ENCODE assay signal across 29 mouse cellular contexts in genomic region chr3:156980042-156980716, GRCm38 (mm10).
DNase-seq lines count a peak whose midpoint lies in the region; ATAC-seq lines count a peak whose summit lies in the region.
"Had no signal": no experiment of that assay in that cellular context is flagged by ENCODE, and none has a peak within 500 bp of the region (broad histone marks: within the 10 kb centered on the region; RNA-seq: fewer than 3 reads in every experiment).

No protein-coding gene starts in this region.

- H3K4me3 ChIP-seq in forebrain, embryonic 14.5 days (ENCODE audit: low read depth, low read length): no peak overlapping the region
- H3K4me3 ChIP-seq in forebrain, embryonic 11.5 days (ENCODE audit: low read depth, low read length): no peak overlapping the region
- H3K4me3 ChIP-seq in midbrain, embryonic 11.5 days (ENCODE audit: low read depth, low read length): no peak overlapping the region
- no peak overlapping the region for H3K4me3 ChIP-seq in midbrain, embryonic 14.5 days (replicated peaks; ENCODE audit: low read depth, low read length)
- no peak overlapping the region for H3K4me3 ChIP-seq in hindbrain, embryonic 14.5 days (replicated peaks; ENCODE audit: low read length)
- no peak overlapping the region for H3K4me3 ChIP-seq in neural tube, embryonic 14.5 days (ENCODE audit: low read depth, low read length)
- H3K4me3 ChIP-seq: embryonic facial prominence, embryonic 10.5 days; heart, embryonic 13.5 days; limb, embryonic 13.5 days; liver, embryonic 13.5 days; myocyte; stomach, embryonic 15.5 days had no signal

- WGBS in forebrain, embryonic 14.5 days: 51% methylated on average over 11 of the region's 11 CpGs
- WGBS in forebrain, embryonic 11.5 days: 85% methylated on average over 11 of the region's 11 CpGs
- 84% methylated on average over 11 of the region's 11 CpGs for WGBS in midbrain, embryonic 11.5 days
- 76% methylated on average over 11 of the region's 11 CpGs for WGBS in midbrain, embryonic 14.5 days
- WGBS in hindbrain, embryonic 14.5 days: 47% methylated on average over 11 of the region's 11 CpGs
- WGBS in neural tube, embryonic 14.5 days: 39% methylated on average over 11 of the region's 11 CpGs

- H3K9ac ChIP-seq in forebrain, embryonic 14.5 days (ENCODE audit: low read length): no peak overlapping the region
- no peak overlapping the region for H3K9ac ChIP-seq in forebrain, embryonic 11.5 days (ENCODE audit: low read length)
- H3K9ac ChIP-seq in midbrain, embryonic 11.5 days (ENCODE audit: low read length): no peak overlapping the region
- H3K9ac ChIP-seq in midbrain, embryonic 14.5 days (replicated peaks; ENCODE audit: low read length): no peak overlapping the region
- H3K9ac ChIP-seq in hindbrain, embryonic 14.5 days: no peak overlapping the region
- no peak overlapping the region for H3K9ac ChIP-seq in neural tube, embryonic 14.5 days (replicated peaks; ENCODE audit: low read depth, low read length)
- H3K9ac ChIP-seq: heart, embryonic 13.5 days; limb, embryonic 13.5 days; liver, embryonic 13.5 days; stomach, embryonic 15.5 days had no signal

- DNase-seq in forebrain, embryonic 14.5 days (ENCODE audit: low spot score): peak; percentile 49
- DNase-seq in forebrain, embryonic 11.5 days (ENCODE audit: low spot score): no peak
- DNase-seq in midbrain, embryonic 11.5 days (ENCODE audit: low spot score, missing footprints): peak; percentile 76
- no peak for DNase-seq in midbrain, embryonic 14.5 days
- no peak for DNase-seq in hindbrain, embryonic 14.5 days (ENCODE audit: low spot score)
- DNase-seq in kidney, adult 11 months: no peak
- no peak for DNase-seq in right cerebral cortex, postnatal 10 days (ENCODE audit: low spot score in 2 of 2)
- DNase-seq: adrenal gland, postnatal 14 days; cerebellum, adult 11 months; cerebellum, adult 9-11 months; gastrocnemius, postnatal 25 days; heart, adult 18-20 months; heart, postnatal 14 days; kidney, adult 2 months; kidney, postnatal 10 days; layer of hippocampus, postnatal 36 days; liver, embryonic 13.5 days; lung, adult 2 months; lung, postnatal 14 days; thymus, adult 18-20 months; thymus, postnatal 36 days had no signal

- no peak overlapping the region for H3K4me2 ChIP-seq in forebrain, embryonic 14.5 days (ENCODE audit: low read length)
- no peak overlapping the region for H3K4me2 ChIP-seq in forebrain, embryonic 11.5 days (ENCODE audit: low read depth, low read length, severe bottlenecking)
- no peak overlapping the region for H3K4me2 ChIP-seq in midbrain, embryonic 11.5 days
- H3K4me2 ChIP-seq in midbrain, embryonic 14.5 days (ENCODE audit: low read length): no peak overlapping the region
- no peak overlapping the region for H3K4me2 ChIP-seq in hindbrain, embryonic 14.5 days (replicated peaks)
- no peak overlapping the region; the same call in 1 of the 2 replicates for H3K4me2 ChIP-seq in neural tube, embryonic 14.5 days (ENCODE audit: low read depth, low read length)
- H3K4me2 ChIP-seq: heart, embryonic 13.5 days; limb, embryonic 13.5 days; liver, embryonic 13.5 days; stomach, embryonic 15.5 days had no signal

- H3K9me3 ChIP-seq in forebrain, embryonic 14.5 days (replicated peaks; ENCODE audit: control insufficient read depth, low read length): no peaks in the 10 kb centered on the region
- no peaks in the 10 kb centered on the region for H3K9me3 ChIP-seq in forebrain, embryonic 11.5 days (ENCODE audit: control insufficient read depth, low read length)
- H3K9me3 ChIP-seq in midbrain, embryonic 11.5 days (ENCODE audit: control insufficient read depth, low read length): no peaks in the 10 kb centered on the region
- no peaks in the 10 kb centered on the region for H3K9me3 ChIP-seq in midbrain, embryonic 14.5 days (ENCODE audit: control insufficient read depth, low read length)
- no peaks in the 10 kb centered on the region for H3K9me3 ChIP-seq in hindbrain, embryonic 14.5 days (ENCODE audit: control insufficient read depth, low read length)
- H3K9me3 ChIP-seq in neural tube, embryonic 14.5 days (ENCODE audit: control insufficient read depth, low read length): no peaks in the 10 kb centered on the region
- H3K9me3 ChIP-seq: embryonic facial prominence, embryonic 10.5 days; heart, embryonic 13.5 days; limb, embryonic 13.5 days; liver, embryonic 13.5 days; stomach, embryonic 15.5 days had no signal

- H3K27me3 ChIP-seq in forebrain, embryonic 14.5 days (replicated peaks; ENCODE audit: control insufficient read depth, insufficient read depth, low read length): no peaks in the 10 kb centered on the region
- no peaks in the 10 kb centered on the region for H3K27me3 ChIP-seq in forebrain, embryonic 11.5 days (ENCODE audit: control insufficient read depth, insufficient read depth, low read length)
- H3K27me3 ChIP-seq in midbrain, embryonic 11.5 days (ENCODE audit: control insufficient read depth, insufficient read depth, low read length): no peaks in the 10 kb centered on the region
- H3K27me3 ChIP-seq in midbrain, embryonic 14.5 days (ENCODE audit: control insufficient read depth, insufficient read depth, low read length): no peaks in the 10 kb centered on the region
- H3K27me3 ChIP-seq in hindbrain, embryonic 14.5 days (ENCODE audit: control insufficient read depth, insufficient read depth, low read length): no peaks in the 10 kb centered on the region
- H3K27me3 ChIP-seq in neural tube, embryonic 14.5 days (ENCODE audit: control insufficient read depth, insufficient read depth, low read length): no peaks in the 10 kb centered on the region
- H3K27me3 ChIP-seq: heart, embryonic 13.5 days; limb, embryonic 13.5 days; liver, embryonic 13.5 days; stomach, embryonic 15.5 days had no signal

- H3K36me3 ChIP-seq in forebrain, embryonic 14.5 days (ENCODE audit: control insufficient read depth, insufficient read depth, low read length): no peaks in the 10 kb centered on the region
- H3K36me3 ChIP-seq in forebrain, embryonic 11.5 days (ENCODE audit: control insufficient read depth, insufficient read depth, low read length): no peaks in the 10 kb centered on the region
- H3K36me3 ChIP-seq in midbrain, embryonic 11.5 days (ENCODE audit: control insufficient read depth, insufficient read depth, low read length): no peaks in the 10 kb centered on the region
- no peaks in the 10 kb centered on the region for H3K36me3 ChIP-seq in midbrain, embryonic 14.5 days (ENCODE audit: control insufficient read depth, insufficient read depth, low read length)
- H3K36me3 ChIP-seq in hindbrain, embryonic 14.5 days (replicated peaks; ENCODE audit: control insufficient read depth, insufficient read depth): no peaks in the 10 kb centered on the region
- no peaks in the 10 kb centered on the region for H3K36me3 ChIP-seq in neural tube, embryonic 14.5 days (ENCODE audit: control insufficient read depth, insufficient read depth, low read length)
- H3K36me3 ChIP-seq: embryonic facial prominence, embryonic 10.5 days; heart, embryonic 13.5 days; limb, embryonic 13.5 days; liver, embryonic 13.5 days; stomach, embryonic 15.5 days had no signal

- peaks cover 9% of the 10 kb centered on the region; the same call in 1 of the 2 replicates for H3K4me1 ChIP-seq in forebrain, embryonic 14.5 days (ENCODE audit: control insufficient read depth, insufficient read depth, low read length)
- H3K4me1 ChIP-seq in forebrain, embryonic 11.5 days (replicated peaks; ENCODE audit: control insufficient read depth, insufficient read depth, low read length): no peaks in the 10 kb centered on the region
- no peaks in the 10 kb centered on the region for H3K4me1 ChIP-seq in midbrain, embryonic 11.5 days (ENCODE audit: control insufficient read depth, insufficient read depth, low read length)
- no peaks in the 10 kb centered on the region for H3K4me1 ChIP-seq in midbrain, embryonic 14.5 days (ENCODE audit: control insufficient read depth, insufficient read depth, low read length)
- peaks cover 9% of the 10 kb centered on the region; the same call in 1 of the 2 replicates for H3K4me1 ChIP-seq in hindbrain, embryonic 14.5 days (replicated peaks; ENCODE audit: control insufficient read depth, insufficient read depth, low read length)
- no peaks in the 10 kb centered on the region; the same call in 1 of the 2 replicates for H3K4me1 ChIP-seq in neural tube, embryonic 14.5 days (ENCODE audit: control insufficient read depth, insufficient read depth, low read length)
- H3K4me1 ChIP-seq: liver, embryonic 13.5 days; stomach, embryonic 15.5 days had no signal

- ATAC-seq in forebrain, embryonic 14.5 days: peak; percentile 55; the same call in 1 of the 2 replicates
- no peak for ATAC-seq in forebrain, embryonic 11.5 days (replicated peaks; ENCODE audit: low FRiP score)
- no peak for ATAC-seq in midbrain, embryonic 11.5 days (ENCODE audit: low FRiP score)
- no peak for ATAC-seq in midbrain, embryonic 14.5 days (ENCODE audit: low FRiP score, low TSS enrichment)
- ATAC-seq in hindbrain, embryonic 14.5 days (ENCODE audit: low FRiP score): peak; percentile 64
- peak; percentile 64 for ATAC-seq in neural tube, embryonic 14.5 days (ENCODE audit: low read depth)
- ATAC-seq: CD4-positive, CD25-positive, alpha-beta regulatory T cell, adult 4 months; midbrain, embryonic 16.5 days had no signal

- H3K27ac ChIP-seq in forebrain, embryonic 14.5 days (ENCODE audit: low read depth, low read length): no peak overlapping the region; the same call in 1 of the 2 replicates
- H3K27ac ChIP-seq in forebrain, embryonic 11.5 days (ENCODE audit: low read depth, low read length): no peak overlapping the region
- no peak overlapping the region for H3K27ac ChIP-seq in midbrain, embryonic 11.5 days (ENCODE audit: low read depth, low read length)
- H3K27ac ChIP-seq in midbrain, embryonic 14.5 days (replicated peaks; ENCODE audit: low read depth, low read length): no peak overlapping the region; the same call in 1 of the 2 replicates
- 0 out of 2 replicates have a peak overlapping the region, but pooled peaks have one; percentile 14 for H3K27ac ChIP-seq in hindbrain, embryonic 14.5 days
- H3K27ac ChIP-seq in neural tube, embryonic 14.5 days (ENCODE audit: low read depth, low read length): no peak overlapping the region
- H3K27ac ChIP-seq: embryonic facial prominence, embryonic 10.5 days; heart, embryonic 13.5 days; limb, embryonic 13.5 days; liver, embryonic 13.5 days; stomach, embryonic 15.5 days had no signal

Comparison
In these comparisons a context has a peak if more than half of its experiments do, and no peak if none do; other contexts are left out.
1. ATAC-seq: peak in forebrain, embryonic 14.5 days (single experiment), hindbrain, embryonic 14.5 days (single experiment) and neural tube, embryonic 14.5 days (single experiment); none in forebrain, embryonic 11.5 days (single experiment), midbrain, embryonic 11.5 days (single experiment) and midbrain, embryonic 14.5 days (single experiment).
2. DNase-seq: peak in forebrain, embryonic 14.5 days (single experiment) and midbrain, embryonic 11.5 days (single experiment); none in forebrain, embryonic 11.5 days (single experiment), midbrain, embryonic 14.5 days (single experiment), hindbrain, embryonic 14.5 days (single experiment), kidney, adult 11 months (single experiment) and right cerebral cortex, postnatal 10 days (0 of 2).